Mouse (Mus musculus): Measurements from ENCODE around the gene Selplg. TPM values are rescaled to one million over a fixed set of nuclear protein-coding genes. Genes with fewer than 3 reads are reported as not detected.
A peak's percentile ranks its signal among the peaks of the same experiment; 100 is the strongest.
"Not testable (repeated sequence)": the region's sequence is repeated elsewhere in the genome, so short reads cannot be mapped to it uniquely, and the experiment has no call there.

The Selplg gene
- polyA plus RNA-seq, 1 experiment from 2014 or later: 4.4 TPM

DNA sequence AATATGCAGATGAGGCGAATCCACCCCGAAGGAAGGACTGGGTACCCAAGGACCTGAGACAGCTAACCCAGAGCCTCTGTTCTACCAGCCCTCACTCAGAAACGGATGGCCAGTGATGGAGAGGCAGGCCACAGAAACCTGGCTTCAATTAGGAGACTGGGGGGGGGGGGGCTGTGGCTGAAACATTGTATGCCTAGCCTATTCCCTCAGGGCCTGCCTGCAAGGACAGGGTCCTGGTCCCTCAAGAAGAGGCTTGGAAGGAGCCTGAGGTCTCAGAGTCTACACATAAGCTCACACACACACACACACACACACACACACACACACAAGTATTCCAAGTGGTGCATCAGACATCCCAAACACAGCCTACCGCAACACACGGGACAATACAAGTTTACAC lies 32.8 kb downstream of the Selplg start:
- ATAC-seq: no peak
- Histone ChIP-seq H3K4me2 (replicated peaks) (peak overlapping the region; percentile 55), H3K36me3 (no peaks in the 10 kb centered on the region), H3K27ac (peak overlapping the region; percentile 76), H3K9ac (peak overlapping the region; percentile 56; the same call in 1 of the 2 replicates), H3K4me3 (replicated peaks) (peak overlapping the region; percentile 41), H3K27me3 (replicated peaks) (no peaks in the 10 kb centered on the region), H3K9me3 (no peaks in the 10 kb centered on the region), H3K4me1 (replicated peaks) (peaks cover 29% of the 10 kb centered on the region)
- 34% methylated on average over 5 of the region's 5 CpGs for WGBS

DNA sequence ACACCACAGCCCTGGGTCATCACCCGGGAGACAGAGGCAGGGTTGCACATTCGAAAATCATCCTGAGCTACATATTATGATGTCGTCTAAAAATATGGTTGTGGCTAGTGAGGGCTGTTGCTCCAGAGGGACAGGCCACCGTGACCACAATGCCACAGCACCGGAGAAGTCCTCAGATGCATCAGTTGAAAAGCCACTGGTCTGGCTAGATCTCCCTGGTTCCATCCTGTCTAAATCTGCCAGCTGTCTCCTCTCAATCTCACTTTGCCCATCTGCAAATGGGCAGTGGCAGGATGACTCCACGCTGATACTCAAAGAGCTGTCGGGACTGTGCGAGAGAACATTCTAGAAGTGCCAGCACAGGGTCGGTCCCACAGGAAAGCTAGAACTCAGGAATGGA lies 33.9 kb downstream of the Selplg start:
- WGBS: 62% methylated on average over 9 of the region's 9 CpGs

DNA sequence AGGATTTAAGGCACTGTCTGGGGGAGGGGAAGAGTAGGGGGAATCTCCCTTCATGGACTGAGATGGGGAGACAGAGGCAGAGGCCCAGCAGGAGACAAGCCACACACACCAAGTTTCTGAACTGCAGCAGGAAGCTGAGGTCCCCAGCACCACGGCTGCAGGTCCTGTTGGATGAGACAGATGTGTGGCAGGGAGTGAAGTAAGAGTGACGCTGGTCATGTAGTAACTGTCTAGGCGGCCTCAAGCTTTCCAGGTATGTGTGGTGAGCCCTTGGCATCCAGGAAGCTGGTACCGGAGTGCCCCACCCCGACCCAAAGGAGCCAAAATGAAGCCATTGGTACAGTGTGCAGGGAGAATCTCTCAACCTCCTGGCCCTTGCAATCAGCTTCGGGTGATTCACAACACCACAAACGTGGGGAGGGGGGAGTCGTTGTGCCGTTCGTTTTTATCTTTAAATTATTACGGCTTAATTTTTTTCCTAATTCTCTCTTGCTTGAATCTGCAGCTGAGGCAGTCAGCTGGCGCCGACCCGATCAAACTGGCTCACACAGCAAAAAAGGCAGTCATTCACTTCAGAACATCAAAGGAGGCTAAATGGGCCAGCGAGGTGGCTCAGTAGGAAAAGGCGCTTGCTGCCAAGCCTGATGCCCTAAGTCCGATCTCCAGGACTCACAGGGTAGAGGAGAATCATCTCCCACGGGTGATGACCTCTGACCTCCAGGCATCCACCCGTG lies 35.1 kb downstream of the Selplg start:
- peak overlapping the region; percentile 56 for H3K27ac ChIP-seq
- no peak for ATAC-seq
- H3K27me3 ChIP-seq (replicated peaks): no peaks in the 10 kb centered on the region
- H3K9me3 ChIP-seq: no peaks in the 10 kb centered on the region
- peak overlapping the region; percentile 55 for H3K4me2 ChIP-seq (replicated peaks)
- 14% methylated on average over 19 of the region's 19 CpGs for WGBS
- H3K4me1 ChIP-seq (replicated peaks): peaks cover 25% of the 10 kb centered on the region
- H3K36me3 ChIP-seq: no peaks in the 10 kb centered on the region
- peak overlapping the region; percentile 41; the same call in 1 of the 2 replicates for H3K4me3 ChIP-seq (replicated peaks)
- H3K9ac ChIP-seq: no peak overlapping the region; the same call in 1 of the 2 replicates

More for the DNA sequence above, 33.9 kb downstream of the Selplg start:
- Histone ChIP-seq H3K27me3 (replicated peaks) (no peaks in the 10 kb centered on the region), H3K9ac (peak overlapping the region; percentile 26; the same call in 1 of the 2 replicates), H3K36me3 (no peaks in the 10 kb centered on the region), H3K9me3 (no peaks in the 10 kb centered on the region), H3K4me3 (replicated peaks) (peak overlapping the region; percentile 41), H3K4me2 (replicated peaks) (peak overlapping the region; percentile 55), H3K4me1 (replicated peaks) (peaks cover 25% of the 10 kb centered on the region), H3K27ac (no peak overlapping the region)
- ATAC-seq: no peak

DNA sequence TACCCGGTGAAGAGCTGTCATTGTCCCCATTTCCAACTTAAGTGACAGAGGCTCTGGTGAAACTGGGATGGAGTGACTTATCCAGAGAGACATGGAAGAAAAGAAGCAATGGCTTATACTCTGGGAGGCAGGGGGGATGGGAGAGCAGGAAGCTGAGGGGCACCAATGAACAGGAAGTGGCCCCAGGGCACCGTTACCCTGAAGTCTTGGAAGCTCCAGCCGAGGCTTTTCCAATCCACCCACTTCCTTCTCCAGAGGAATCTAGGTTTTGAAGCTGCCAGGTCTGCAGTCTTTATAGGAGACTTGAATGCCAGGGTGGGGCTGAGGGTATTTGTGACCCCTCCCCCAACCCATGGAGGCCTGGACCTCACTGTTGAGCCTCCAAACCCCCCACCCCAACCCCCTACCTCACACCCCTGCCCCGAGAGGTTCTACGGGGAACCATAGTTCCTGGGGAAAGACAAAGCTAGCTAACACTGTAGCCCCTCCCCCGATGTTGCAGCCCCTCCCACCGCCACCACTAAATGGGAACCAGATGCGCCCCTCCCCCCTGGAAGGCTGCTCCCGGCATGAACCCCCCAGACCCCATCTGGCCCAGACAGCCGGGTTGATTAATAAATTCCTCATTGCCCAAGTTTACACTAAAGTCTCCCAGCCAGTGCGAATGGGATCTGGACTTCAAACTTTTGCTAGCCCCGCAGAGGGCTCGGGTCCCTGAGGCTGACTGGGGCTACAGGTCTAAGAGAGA lies 35.9 kb downstream of the Selplg start:
- Histone ChIP-seq H3K4me2 (replicated peaks) (peak overlapping the region; percentile 55), H3K36me3 (no peaks in the 10 kb centered on the region), H3K4me3 (replicated peaks) (peak overlapping the region; percentile 41; the same call in 1 of the 2 replicates), H3K9me3 (no peaks in the 10 kb centered on the region), H3K27me3 (replicated peaks) (no peaks in the 10 kb centered on the region), H3K4me1 (replicated peaks) (peaks cover 25% of the 10 kb centered on the region), H3K9ac (no peak overlapping the region), H3K27ac (peak overlapping the region; percentile 56)
- peak; percentile 12; the same call in 1 of the 2 replicates for ATAC-seq
- 7% methylated on average over 13 of the region's 13 CpGs for WGBS

DNA sequence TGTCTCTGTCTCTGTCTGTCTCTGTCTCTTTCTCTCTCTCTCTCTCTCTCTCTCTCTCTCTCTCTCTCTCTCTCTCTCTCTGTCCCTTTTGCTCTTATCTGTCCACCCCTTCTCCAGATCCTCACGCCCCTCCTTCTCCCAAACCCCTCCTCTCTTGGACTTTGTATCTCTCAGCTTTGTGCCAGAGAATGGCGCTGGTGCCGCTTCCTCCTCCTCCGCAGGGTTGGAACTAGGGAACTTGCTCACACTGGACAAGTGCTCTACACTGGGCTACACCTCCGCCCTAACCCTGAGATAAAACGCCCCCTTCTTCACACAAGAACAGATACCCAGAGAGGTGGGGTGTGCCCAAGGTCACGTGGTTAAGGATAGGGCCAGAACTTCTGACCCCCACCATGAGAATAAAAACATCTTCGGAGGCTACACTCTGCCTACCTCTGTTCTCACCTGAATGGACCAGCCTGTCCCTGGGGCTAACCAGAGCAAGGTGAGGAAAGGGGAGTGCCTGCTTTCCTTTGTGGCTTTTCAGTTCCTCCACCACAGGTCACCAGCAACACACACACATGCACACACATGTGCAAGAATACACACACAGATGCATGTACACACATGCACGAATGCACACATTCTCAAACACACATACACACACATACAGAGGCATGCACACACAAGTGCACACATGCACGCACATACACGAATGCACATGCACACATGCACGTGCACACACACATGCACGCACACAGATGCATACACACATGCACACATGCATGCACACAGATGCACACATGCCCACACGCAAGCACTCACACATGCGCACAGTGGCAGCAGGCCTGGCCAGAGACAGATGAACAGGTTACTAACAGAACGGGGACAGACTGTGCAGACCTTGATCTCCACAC lies 41.0 kb downstream of the Selplg start:
- Histone ChIP-seq H3K4me3 (replicated peaks) (no peak overlapping the region), H3K36me3 (no peaks in the 10 kb centered on the region), H3K9ac (no peak overlapping the region), H3K9me3 (no peaks in the 10 kb centered on the region), H3K27me3 (replicated peaks) (no peaks in the 10 kb centered on the region), H3K4me2 (replicated peaks) (peak overlapping the region; percentile 11; the same call in 1 of the 2 replicates), H3K4me1 (replicated peaks) (peaks cover 30% of the 10 kb centered on the region), H3K27ac (no peak overlapping the region)
- ATAC-seq: peak; percentile 70
- 62% methylated on average over 16 of the region's 16 CpGs for WGBS

DNA sequence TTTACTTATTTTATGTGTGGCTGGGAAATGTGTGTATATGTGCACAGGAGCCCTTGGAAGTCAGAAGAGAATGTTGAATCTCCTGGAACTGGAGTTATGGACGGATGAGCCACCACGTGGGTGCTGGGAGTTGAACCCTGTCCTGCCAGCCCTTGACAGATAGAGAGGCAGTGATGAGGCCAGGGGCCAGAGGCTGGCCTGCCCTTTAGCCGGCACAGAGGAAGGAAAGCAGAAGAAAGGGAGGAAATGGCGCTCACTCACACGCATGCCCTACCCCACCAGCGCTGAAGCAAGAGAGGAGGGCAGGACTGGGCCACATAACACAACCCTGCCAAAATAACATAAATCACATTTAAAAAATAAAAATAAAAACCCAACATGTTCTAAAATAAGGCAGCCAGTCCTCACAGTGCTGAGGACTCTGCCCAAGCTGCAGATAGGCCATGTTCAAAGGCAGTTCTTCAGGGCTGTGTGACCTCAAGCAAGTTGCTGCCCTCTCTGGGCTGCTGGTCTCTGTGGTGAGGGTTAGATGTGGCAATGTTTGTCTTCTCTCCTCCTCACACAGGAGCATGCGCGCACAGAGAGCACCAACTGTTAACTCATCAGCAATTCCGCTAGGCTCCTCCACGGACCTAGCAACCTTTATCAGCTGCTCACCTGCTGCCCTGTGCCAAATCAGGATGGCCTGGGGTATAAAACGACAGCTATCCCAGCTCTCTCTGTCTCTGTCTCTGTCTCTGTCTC lies 41.8 kb downstream of the Selplg start:
- H3K27me3 ChIP-seq (replicated peaks): no peaks in the 10 kb centered on the region
- ATAC-seq: peak; percentile 55
- peaks cover 27% of the 10 kb centered on the region for H3K4me1 ChIP-seq (replicated peaks)
- H3K36me3 ChIP-seq: no peaks in the 10 kb centered on the region
- H3K27ac ChIP-seq: peak overlapping the region; percentile 27; the same call in 1 of the 2 replicates
- H3K4me3 ChIP-seq (replicated peaks): no peak overlapping the region
- no peak overlapping the region for H3K9ac ChIP-seq
- no peaks in the 10 kb centered on the region for H3K9me3 ChIP-seq
- 50% methylated on average over 11 of the region's 11 CpGs for WGBS
- peak overlapping the region; percentile 11; the same call in 1 of the 2 replicates for H3K4me2 ChIP-seq (replicated peaks)

DNA sequence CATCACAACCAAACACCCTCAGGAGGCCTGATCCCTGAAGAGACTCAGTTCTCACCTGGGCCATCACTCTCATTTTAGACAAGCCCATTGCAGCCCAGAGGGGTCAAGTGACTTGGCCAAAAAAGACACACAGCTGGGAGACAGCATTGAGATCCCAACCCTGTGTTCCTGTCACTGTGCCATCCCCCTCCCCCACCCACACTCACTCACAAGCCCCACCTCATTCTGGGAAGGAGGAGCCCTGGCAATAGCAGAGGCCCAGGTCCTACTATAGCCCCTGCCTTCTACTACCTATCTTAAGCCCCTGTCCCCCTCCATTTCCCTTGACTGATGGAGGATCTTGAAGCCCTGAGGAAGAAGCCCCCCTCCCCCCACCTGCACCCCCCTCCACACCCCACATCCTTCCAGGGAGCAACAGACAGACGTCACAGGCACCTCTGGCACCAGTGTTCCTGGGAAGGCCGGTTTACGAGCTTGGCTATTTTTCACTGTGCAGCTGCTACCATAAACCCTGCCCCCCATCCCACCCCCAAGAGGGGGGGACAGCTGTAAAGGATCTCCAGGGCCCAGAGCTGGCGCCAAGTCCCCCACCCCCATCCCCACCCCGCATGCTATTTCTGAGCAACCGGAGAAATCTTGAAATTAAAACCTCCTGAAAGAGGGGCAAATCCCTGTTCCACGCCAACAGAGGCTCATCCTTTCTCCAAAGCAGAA lies 43.2 kb downstream of the Selplg start:
- peaks cover 27% of the 10 kb centered on the region for H3K4me1 ChIP-seq (replicated peaks)
- H3K4me3 ChIP-seq (replicated peaks): no peak overlapping the region
- ATAC-seq: peak; percentile 69
- no peaks in the 10 kb centered on the region for H3K36me3 ChIP-seq
- no peaks in the 10 kb centered on the region for H3K27me3 ChIP-seq (replicated peaks)
- peak overlapping the region; percentile 78 for H3K27ac ChIP-seq
- 21% methylated on average over 7 of the region's 7 CpGs for WGBS
- no peaks in the 10 kb centered on the region for H3K9me3 ChIP-seq
- peak overlapping the region; percentile 11; the same call in 1 of the 2 replicates for H3K4me2 ChIP-seq (replicated peaks)
- no peak overlapping the region for H3K9ac ChIP-seq

DNA sequence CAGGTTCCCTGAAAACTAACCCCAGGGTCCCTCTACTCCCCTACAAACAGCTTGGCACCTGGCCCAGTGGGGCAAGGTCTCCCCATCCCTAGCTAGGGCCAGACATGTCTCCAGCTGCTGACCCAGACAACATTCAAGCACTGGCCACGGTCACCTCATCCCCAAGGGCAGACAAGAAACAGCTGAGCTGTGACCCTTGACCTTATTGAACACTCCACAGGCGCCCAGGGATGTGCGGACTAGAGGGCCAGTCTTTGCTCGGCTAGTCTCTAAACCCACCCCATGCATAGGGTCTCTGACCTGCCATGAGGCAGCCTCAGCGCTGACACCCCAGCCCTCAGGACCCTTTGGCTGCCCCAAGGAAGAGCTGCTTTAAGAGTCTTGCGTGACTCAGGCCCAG lies 43.8 kb downstream of the Selplg start:
- WGBS: 37% methylated on average over 6 of the region's 6 CpGs
- ATAC-seq: no peak
- peaks cover 30% of the 10 kb centered on the region for H3K4me1 ChIP-seq (replicated peaks)
- H3K9ac ChIP-seq: no peak overlapping the region
- no peaks in the 10 kb centered on the region for H3K9me3 ChIP-seq
- H3K4me3 ChIP-seq (replicated peaks): no peak overlapping the region
- 0 out of 2 replicates have a peak overlapping the region, but pooled peaks have one; percentile 4 for H3K4me2 ChIP-seq (replicated peaks)
- no peaks in the 10 kb centered on the region for H3K36me3 ChIP-seq
- peak overlapping the region; percentile 78 for H3K27ac ChIP-seq
- H3K27me3 ChIP-seq (replicated peaks): no peaks in the 10 kb centered on the region

DNA sequence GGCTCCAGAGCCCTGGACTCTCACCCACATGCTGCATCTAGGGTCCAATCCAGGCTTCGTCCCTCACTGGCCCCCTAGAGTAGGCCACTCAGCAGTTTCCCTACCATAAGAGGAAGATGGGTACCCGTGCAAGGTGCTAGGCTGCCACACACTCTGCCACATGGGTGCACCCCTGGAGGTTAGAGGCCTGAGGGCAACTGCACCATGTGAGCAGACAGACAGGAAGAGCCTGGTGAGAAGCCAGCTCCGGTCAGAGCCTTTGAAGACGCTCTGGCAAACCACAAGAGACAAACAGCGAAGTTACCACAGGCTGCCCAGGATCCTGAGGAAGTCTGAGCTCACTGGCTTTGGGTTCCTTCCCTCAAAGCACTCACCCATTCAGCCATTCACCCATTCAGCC lies 45.5 kb downstream of the Selplg start:
- WGBS: 76% methylated on average over 5 of the region's 5 CpGs
- no peak overlapping the region for H3K27ac ChIP-seq
- H3K9ac ChIP-seq: no peak overlapping the region
- H3K36me3 ChIP-seq: no peaks in the 10 kb centered on the region
- peaks cover 39% of the 10 kb centered on the region for H3K4me1 ChIP-seq (replicated peaks)
- H3K4me3 ChIP-seq (replicated peaks): no peak overlapping the region
- H3K4me2 ChIP-seq (replicated peaks): no peak overlapping the region
- no peaks in the 10 kb centered on the region for H3K9me3 ChIP-seq
- no peak for ATAC-seq
- H3K27me3 ChIP-seq (replicated peaks): no peaks in the 10 kb centered on the region; the same call in 1 of the 2 replicates

DNA sequence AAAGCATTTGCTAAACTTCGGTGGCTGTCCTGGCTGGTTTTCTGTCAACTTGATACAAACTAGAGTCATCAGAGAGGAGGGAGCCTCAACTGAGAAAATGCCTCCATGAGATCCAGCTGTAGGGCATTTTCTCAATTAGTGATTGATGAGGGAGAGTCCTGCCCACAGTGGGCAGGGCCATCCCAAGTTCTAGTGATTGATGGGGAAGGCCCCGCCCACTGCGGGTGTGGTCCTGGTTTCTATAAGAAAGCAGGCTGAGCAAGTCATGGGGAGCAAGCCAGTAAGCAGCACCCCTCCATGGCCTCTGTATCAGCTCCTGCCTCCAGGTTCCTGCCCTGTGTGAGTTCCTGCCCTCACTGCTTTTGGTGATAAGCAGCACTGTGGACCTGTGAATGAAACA lies 48.3 kb downstream of the Selplg start:
- not testable (repeated sequence) for H3K9me3 ChIP-seq; H3K27me3 ChIP-seq (replicated peaks); H3K9ac ChIP-seq; H3K36me3 ChIP-seq; H3K4me3 ChIP-seq (replicated peaks); ATAC-seq
- Histone ChIP-seq H3K4me1 (replicated peaks) (peaks cover 20% of the 10 kb centered on the region), H3K27ac (peak overlapping the region; percentile 80), H3K4me2 (replicated peaks) (peak overlapping the region; percentile 10)
- 29% methylated on average over 3 of the region's 3 CpGs for WGBS

DNA sequence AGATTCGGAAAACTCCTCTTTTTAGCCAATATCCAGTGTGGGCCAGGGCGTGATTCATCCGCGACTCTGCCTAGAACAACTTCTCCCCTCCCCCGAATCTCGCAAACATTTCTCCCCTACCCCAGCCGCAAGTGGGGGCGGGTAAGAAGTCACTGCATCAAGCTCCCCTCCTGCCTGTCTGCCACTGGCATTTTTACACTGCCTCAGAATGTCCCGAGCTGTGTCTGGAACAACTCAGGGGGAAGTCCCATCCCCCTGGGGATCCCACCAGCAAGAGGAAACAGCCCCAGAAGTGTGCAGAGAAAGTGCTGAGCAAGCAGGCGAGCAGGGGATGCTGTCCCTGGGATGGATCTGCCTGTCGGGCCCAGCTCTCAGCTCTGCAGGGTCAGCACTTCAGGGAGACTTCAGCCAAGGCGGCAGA lies 48.9 kb downstream of the Selplg start:
- ATAC-seq: peak; percentile 77
- Histone ChIP-seq H3K9ac (no peak overlapping the region), H3K4me3 (replicated peaks) (no peak overlapping the region), H3K4me2 (replicated peaks) (peak overlapping the region; percentile 10), H3K36me3 (peaks cover 1% of the 10 kb centered on the region; the same call in 1 of the 2 replicates), H3K4me1 (replicated peaks) (peaks cover 15% of the 10 kb centered on the region), H3K27ac (peak overlapping the region; percentile 80), H3K27me3 (replicated peaks) (no peaks in the 10 kb centered on the region; the same call in 1 of the 2 replicates), H3K9me3 (no peaks in the 10 kb centered on the region)
- 4% methylated on average over 12 of the region's 12 CpGs for WGBS

Measured in intestine, embryonic 15.5 days (tissue).